Comparison of ENCODE assay signal across 11 mouse cellular contexts in the genomic region with DNA sequence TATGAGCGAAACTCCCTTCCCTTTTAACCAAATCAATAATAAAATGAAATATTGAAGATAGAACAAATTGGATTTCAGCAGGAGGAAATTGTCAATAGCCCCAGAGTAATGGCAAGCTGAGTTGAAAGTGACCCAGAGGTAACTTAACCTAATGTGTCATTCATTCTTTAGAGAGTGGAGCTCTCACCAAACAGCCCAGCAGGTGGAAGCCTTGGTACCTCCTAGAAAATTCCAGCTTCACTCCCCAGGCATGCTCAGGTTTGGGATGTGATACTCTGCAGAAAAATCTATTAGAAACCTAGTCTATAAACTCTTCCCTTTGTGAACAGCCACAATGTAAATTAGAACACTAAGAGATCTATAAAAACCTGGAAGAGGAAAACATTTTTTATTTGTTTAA.
DNase-seq lines count a peak whose midpoint lies in the region; ATAC-seq and TF ChIP-seq lines count a peak whose summit lies in the region.
"Had no signal": no experiment of that assay in that cellular context is flagged by ENCODE, and none has a peak within 500 bp of the region (broad histone marks: within the 10 kb centered on the region; RNA-seq: fewer than 3 reads in every experiment).

No protein-coding gene starts in this region.

- CTCF ChIA-PET in Patski (lab: Charles Lee): interaction anchor here (1.1 to 2.3 kb wide), 5 partner anchors 18 to 285 kb away, joined by 3 to 10 read pairs (median 3); no protein-coding TSS in a partner anchor

- POLR2A ChIA-PET in Patski (lab: Charles Lee): no interaction called here

- no peaks in the 10 kb centered on the region for H3K27me3 ChIP-seq in Patski

- H3K27ac ChIP-seq in left cerebral cortex, adult 2 months: no peak overlapping the region

- intact Hi-C loops in heart, postnatal 10 days (cut with DNase I): loop anchor here (1.0 kb wide), 1 partner anchor 292 kb away; no protein-coding TSS in a partner anchor
- intact Hi-C loops in heart, postnatal 25 days (cut with DNase I): loop anchor here (1.0 kb wide), 1 partner anchor 292 kb away; no protein-coding TSS in a partner anchor
- intact Hi-C loops in left cerebral cortex, adult 2 months (cut with DNase I): no loop called here

- TF ChIP-seq CTCF in left cerebral cortex, adult 2 months (IDR thresholded peaks at IDR 0.05): peak; percentile 6; the same call in 1 of the 2 replicates
- peak; percentile 63 for TF ChIP-seq CTCF in Patski (IDR thresholded peaks at IDR 0.05)

- peak; percentile 5 to 16 for DNase-seq in heart, postnatal 10 days
- DNase-seq in heart, postnatal 25 days (ENCODE audit: low spot score): no peak
- no peak for DNase-seq in left cerebral cortex, adult 2 months (ENCODE audit: extremely low spot score in 1 of 2, low spot score in 2 of 2)
- no peak for DNase-seq in left cerebral cortex, adult 18-20 months (ENCODE audit: low spot score in 2 of 2)
- DNase-seq in 3T3-L1 (ENCODE audit: low read depth, low spot score) (peak; percentile 19), Patski (ENCODE audit: low read depth, low spot score) (no peak)
- no peak for DNase-seq in embryo, embryonic 10 days (ENCODE audit: low spot score)
- DNase-seq: cerebellum, postnatal 10 days; gastrocnemius, postnatal 25 days; right cerebral cortex, postnatal 25 days had no signal

- in situ Hi-C loops in Patski (cut with MboI; ENCODE audit: low pct_unique_long_range_greater_than_20kb): no loop called here

- H3K4me3 ChIP-seq in left cerebral cortex, adult 2 months: no peak overlapping the region

- ATAC-seq in Patski: peak; percentile 44
- ATAC-seq: CD4-positive, CD25-positive, alpha-beta regulatory T cell, adult 4 months had no signal

Comparison
In these comparisons a context has a peak if more than half of its experiments do, and no peak if none do; other contexts are left out.
1. DNase-seq: peak in heart, postnatal 10 days (2 of 2) and 3T3-L1 (single experiment); none in heart, postnatal 25 days (single experiment), left cerebral cortex, adult 2 months (0 of 2), left cerebral cortex, adult 18-20 months (0 of 2), Patski (single experiment) and embryo, embryonic 10 days (single experiment).